Mouse (Mus musculus): Measurements from ENCODE around the gene Pitpnc1.

GRCm38 (mm10) chr11:107510362-107511269 is 40.1 kb upstream of the Pitpnc1 start:
- TF ChIP-seq CTCF (IDR thresholded peaks at IDR 0.05; ENCODE audit: low read depth) = no peak
- no peak for TF ChIP-seq EP300 (IDR thresholded peaks at IDR 0.05; ENCODE audit: low read depth)
